Mouse (Mus musculus) yolk sac, embryonic 10.5 days (tissue): Measurements from ENCODE around the gene Msmb.

Experiments
- DNase-seq: peaks from one replicate; pipeline ENCODE4 v3.0.0-alpha.2; 2017; ENCODE audit warnings: low spot score

Gene Msmb

GRCm38 (mm10) chr14:32145809-32146511 is 4.1 kb downstream of the Msmb start:
- DNase-seq, result peak; percentile 48

DNA sequence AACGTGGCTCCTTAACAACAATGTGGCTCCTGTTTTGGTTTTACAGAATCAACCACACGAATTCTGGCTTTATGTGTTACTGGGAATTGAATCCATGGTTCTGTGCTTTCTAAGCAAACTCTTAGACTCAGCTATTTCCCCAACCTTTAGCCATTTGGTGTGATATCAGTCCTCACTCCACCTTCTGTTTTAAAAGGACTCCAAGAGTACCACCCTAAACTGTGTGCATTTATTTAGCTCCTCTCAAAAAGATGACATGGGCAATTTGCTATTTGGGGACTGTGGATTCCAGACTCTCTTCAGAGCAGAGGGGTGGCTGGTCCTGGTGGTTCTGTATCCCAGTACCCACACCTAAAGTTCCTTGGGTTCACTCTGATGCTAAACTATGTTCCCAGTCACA is 4.8 kb downstream of the Msmb start:
- no peak for DNase-seq

- no peak for DNase-seq
These were observed 9.0 kb downstream of the Msmb start for GRCm38 (mm10) chr14:32150872-32151271.

- no peak for DNase-seq
These were observed 10.6 kb downstream of the Msmb start for GRCm38 (mm10) chr14:32152243-32152965.

GRCm38 (mm10) chr14:32153156-32153555 is 11.3 kb downstream of the Msmb start:
- no peak for DNase-seq

GRCm38 (mm10) chr14:32154758-32155157 is 12.9 kb downstream of the Msmb start:
- no peak for DNase-seq

DNA sequence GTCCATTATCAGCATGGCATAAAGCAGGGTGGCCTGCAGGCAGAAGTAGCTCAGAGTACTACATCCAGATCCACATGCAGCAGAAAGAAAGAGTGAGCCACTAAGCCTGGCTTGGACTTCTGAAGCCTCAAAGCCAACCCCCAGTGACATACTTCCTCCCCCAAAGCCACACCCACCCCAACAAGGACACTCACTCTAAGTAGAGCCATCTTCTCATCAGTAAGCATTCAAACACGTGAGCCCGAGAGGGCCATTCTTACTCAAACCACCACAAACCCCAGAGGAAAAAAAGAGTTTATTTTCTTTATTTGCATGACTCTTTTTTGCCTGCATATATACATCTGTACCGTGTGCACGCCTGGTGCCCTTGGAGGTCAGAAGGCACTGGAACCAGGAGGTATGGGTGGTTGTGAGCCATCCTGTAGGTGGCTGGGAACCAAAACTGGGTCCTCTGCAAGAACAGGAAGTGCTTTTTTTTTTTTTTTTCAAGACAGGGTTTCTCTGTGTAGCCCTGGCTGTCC is 17.4 kb downstream of the Msmb start:
- DNase-seq, result peak; percentile 58

DNA sequence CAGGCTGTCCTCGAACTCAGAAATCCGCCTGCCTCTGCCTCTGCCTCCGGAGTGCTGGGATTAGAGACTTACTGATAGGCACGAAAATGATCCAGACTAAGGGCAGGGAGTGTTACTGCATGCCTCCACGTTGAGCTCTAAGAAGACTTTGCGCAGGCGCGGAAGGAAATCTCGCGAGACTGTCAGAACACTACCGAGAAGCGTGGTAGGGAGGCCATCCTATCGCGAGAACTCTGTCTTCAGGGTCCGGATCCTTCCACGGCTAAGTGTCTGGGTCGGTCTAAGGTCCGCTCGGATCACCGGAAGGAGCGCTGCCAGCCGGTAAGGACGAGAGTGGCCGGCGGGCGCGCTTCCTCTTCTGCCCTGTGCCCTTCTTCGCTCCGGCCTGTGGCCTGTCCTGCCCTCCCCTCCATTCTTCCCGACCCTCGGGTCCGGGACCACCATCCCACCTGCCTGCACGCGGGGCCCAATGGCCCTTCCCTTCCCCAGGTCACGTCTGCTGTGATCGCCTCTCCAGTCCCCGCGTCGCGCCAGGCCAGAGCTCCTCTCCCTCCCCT is 17.9 kb downstream of the Msmb start, which contains the start of gene Ncoa4:
TSS of gene Ncoa4 (plus strand) at position 176 of the 557 bp plus-strand sequence.
- peak; percentile 98 for DNase-seq

GRCm38 (mm10) chr14:32160563-32160962 is 18.7 kb downstream of the Msmb start:
- peak; percentile 48 for DNase-seq

DNA sequence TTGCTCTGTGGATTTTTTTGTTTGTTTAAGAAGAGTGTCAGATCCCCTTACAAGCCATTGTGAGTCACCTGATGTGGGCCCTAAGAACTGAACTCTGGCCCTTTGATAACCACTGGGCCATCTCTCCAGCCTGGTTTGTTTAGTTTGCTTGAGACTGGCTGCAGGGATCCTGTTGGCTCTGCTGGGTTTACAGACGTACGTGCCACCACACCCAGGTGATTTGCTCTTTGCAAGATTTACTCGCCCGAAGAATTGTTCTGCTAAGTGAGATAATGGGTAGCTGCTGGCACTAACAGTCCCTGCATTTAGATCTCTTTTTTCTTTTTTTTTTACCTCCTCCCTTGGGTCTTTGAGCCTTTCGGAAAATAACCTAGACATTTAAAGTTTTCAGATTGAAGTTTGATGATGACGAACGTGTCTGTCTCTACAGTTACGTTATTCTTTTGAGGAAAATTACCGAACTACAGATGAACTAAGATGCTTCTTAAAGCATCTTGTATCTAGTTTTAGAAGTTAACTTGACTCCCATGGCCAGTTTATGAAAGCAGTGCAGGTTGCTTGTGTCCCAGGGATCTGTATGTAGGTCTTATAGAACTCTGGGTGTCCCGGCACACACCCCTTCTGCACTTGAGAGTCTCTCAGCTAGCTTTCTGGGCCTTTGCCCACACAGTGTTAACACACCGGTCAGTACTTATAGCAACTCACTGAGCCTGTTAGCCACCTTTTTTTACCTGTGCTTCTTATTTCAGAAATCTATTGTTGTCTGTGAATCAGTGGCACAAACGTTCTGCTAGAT is 19.5 kb downstream of the Msmb start:
- DNase-seq, result peak; percentile 83

DNA sequence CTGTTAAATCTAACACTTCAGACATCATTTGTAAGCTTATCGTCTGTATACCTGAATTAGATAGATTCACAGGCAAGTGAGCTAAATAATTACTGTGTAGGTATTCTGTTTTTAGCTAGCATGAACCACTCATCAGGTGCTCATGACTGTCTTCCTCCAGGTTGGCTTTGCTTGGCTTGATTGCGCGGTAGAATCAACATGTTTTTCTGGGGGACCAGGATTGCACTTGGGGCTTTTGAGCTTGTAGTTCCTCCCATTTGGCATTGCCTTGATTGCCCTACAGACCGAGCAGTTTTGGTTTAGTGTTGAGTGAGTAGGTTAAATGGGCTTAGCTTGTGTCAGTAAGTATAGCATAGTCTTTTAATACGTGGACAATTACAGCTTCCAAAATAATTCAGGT is 20.4 kb downstream of the Msmb start:
- DNase-seq, result no peak

- no peak for DNase-seq
These were observed 21.5 kb downstream of the Msmb start for GRCm38 (mm10) chr14:32163203-32163888.

- DNase-seq, result no peak
These were observed 22.6 kb downstream of the Msmb start for GRCm38 (mm10) chr14:32164173-32165051.

GRCm38 (mm10) chr14:32165278-32166061 is 23.6 kb downstream of the Msmb start:
- DNase-seq, result peak; percentile 94

DNA sequence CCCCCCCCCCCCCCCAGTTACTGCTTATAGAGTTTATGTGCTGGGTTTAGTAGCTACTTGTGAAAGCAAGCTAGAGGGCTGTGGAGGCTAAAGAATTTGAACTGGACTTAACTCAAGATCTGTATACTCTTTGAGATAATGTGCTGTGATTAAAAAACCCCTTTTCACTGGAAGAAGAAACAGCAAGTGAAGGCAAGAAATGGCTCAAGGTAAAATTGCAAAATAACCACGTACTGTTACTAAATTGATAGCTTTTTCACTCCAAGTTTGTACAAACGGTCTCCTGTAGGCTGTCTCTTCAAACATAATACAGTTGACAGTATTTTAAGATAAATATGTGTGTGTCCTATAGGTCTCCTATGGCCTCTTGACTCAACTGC is 24.2 kb downstream of the Msmb start:
- no peak for DNase-seq

DNA sequence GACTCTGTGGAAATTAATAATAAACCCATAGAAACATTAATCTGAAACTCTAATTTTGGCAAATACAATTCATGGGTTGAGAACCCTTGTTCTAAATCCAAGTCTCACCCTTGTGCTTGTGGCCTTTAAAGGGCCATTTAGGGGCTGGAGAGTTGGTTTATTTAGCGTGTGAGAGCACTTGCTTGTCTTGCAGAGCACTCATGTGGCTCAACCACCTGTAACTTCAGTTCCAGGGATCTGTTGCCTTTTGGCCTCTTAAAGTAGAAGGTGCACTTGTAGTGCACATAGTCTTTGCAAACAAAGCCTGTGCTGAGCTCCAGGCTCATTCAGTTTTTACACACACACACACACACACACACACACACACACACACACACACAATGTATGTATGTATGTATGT is 25.0 kb downstream of the Msmb start:
- no peak for DNase-seq

GRCm38 (mm10) chr14:32167326-32167725 is 25.5 kb downstream of the Msmb start:
- no peak for DNase-seq

DNA sequence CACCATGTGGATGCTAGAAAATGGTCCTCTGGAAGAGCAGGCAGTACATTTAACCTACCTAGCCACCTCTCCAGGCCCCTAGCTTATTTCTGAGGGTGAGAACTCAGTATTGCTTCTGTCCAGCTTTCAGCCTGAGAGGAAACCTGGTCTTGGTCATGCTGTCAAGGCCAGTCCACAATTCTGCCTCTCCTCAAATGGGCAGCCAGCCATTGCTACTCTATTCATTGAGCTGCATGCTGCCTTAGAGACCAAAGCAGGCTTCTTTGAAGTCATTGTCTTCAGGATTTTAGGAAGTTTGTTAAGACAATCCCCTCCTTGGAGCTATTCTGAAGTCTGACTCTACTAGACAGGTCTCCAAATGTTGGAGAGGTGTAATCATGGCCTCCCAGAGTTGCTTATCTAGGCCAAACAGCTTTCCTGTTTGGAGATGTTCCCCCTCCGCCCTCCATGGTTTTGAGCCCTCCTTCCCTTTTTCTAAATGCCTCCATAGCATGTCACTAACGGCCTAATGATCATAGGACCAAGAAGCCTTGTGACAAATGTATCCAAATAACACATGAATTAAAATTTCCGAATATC is 26.9 kb downstream of the Msmb start:
- no peak for DNase-seq

DNA sequence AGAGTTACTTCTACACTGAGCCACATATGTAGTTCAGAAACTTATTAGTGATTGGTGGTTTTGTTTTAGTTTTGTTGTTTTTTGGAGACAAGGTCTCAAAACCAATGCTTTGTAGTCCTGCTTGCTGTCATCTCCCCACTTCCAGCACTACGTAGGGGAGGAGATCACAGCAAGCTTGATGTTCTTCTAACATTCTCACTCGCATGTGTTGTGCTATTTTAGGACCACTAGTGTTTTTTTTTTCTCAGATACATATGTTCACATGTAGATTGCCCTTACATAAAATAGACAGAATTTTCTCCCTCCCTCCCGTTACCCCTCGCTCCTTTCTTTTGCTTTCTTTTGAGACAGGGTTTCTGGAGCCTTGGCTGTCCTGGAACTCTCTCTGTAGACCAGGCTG is 28.3 kb downstream of the Msmb start:
- no peak for DNase-seq
